Mouse (Mus musculus) heart, postnatal 0 days (tissue): ENCODE results near the gene Grasp. TPM values are rescaled to one million over a fixed set of nuclear protein-coding genes. Genes with fewer than 3 reads are reported as not detected.
A peak's percentile ranks its signal among the peaks of the same experiment; 100 is the strongest.

Experiments
- ATAC-seq: fragments of 200-750 bp; cut with Nextera tagmentation; 2 replicates; pipeline ENCODE4 v1.8.0; 2017; ENCODE audit warnings: low read depth, moderate number of reproducible peaks, moderate library complexity; ENCODE audit not compliant: insufficient read depth
- DNase-seq: peaks from one replicate; pipeline ENCODE4 v3.0.0-alpha.2; 2016; ENCODE audit warnings: low spot score
- H3K27ac ChIP-seq: fragments of 300-500 bp; sonication (generic); 2 replicates; pipeline ENCODE4 v1.5.1; 2014; ENCODE audit warnings: low read depth, mild to moderate bottlenecking
- H3K27me3 ChIP-seq: fragments of 300-500 bp; sonication (generic); 2 replicates; pipeline ENCODE4 v1.6.1; 2014; ENCODE audit warnings: low read length, mixed read lengths; ENCODE audit not compliant: control insufficient read depth, insufficient read depth
- H3K36me3 ChIP-seq: fragments of 300-500 bp; sonication (generic); replicated peaks from 2 replicates; pipeline ENCODE4 v1.6.1; 2014; ENCODE audit warnings: low read length, mixed read lengths; ENCODE audit not compliant: control insufficient read depth, insufficient read depth
- H3K4me1 ChIP-seq: fragments of 300-500 bp; sonication (generic); 2 replicates; pipeline ENCODE4 v1.6.1; 2014; ENCODE audit warnings: antibody characterized with exemption; ENCODE audit not compliant: control insufficient read depth, insufficient read depth
- H3K4me2 ChIP-seq: fragments of 300-500 bp; sonication (generic); 2 replicates; pipeline ENCODE4 v1.6.1; 2014; ENCODE audit warnings: low read depth, mild to moderate bottlenecking, low read length, moderate library complexity
- H3K4me3 ChIP-seq: fragments of 300-500 bp; sonication (generic); 2 replicates; pipeline ENCODE4 v1.5.1; 2014; ENCODE audit warnings: low read depth, low read length
- H3K9ac ChIP-seq: fragments of 300-500 bp; sonication (generic); replicated peaks from 2 replicates; pipeline ENCODE4 v1.6.1; 2014; ENCODE audit warnings: low read depth, low read length, mixed read lengths
- H3K9me3 ChIP-seq: fragments of 300-500 bp; sonication (generic); replicated peaks from 2 replicates; pipeline ENCODE4 v1.6.1; 2016; ENCODE audit warnings: low read length; ENCODE audit not compliant: control insufficient read depth
- CTCF ChIP-seq: IDR thresholded peaks from 2 replicates; pipeline ENCODE4 v1.5.1; 2016; ENCODE audit warnings: antibody characterized with exemption, control low read depth, low read depth
- EP300 ChIP-seq: IDR thresholded peaks from 2 replicates; pipeline ENCODE4 v1.6.1; 2016; ENCODE audit warnings: antibody characterized with exemption, low read depth
- WGBS: fragments of 180-500 bp; shearing (Covaris S2); extraction: QIAGEN DNeasy Blood & Tissue Kit; methylation state at CpG from one replicate; pipeline ENCODE4 v1.1.7; 2014; 5-methylcytosine and 5-hydroxymethylcytosine counted together
- polyA plus RNA-seq: library from polyadenylated mRNA; unstranded; fragments of >200 nt; fragmentation: Nextera tagmentation; extraction: Ambion mirVana; gene quantifications from 2 replicates; pipeline ENCODE4 v1.2.1, GENCODE M21; 2015
- total RNA-seq: library from RNA; depleted of rRNA; stranded (reverse); fragments of >200 nt; gene quantifications from 2 replicates; pipeline ENCODE4 v1.2.3, GENCODE M21; 2014; ENCODE audit warnings: low replicate concordance

The Grasp gene
- total and polyA plus RNA-seq, 2 experiments from 2014 or later = 2.3 to 8.0 TPM

GRCm38 (mm10) chr15:101230995-101231647 is 7.1 kb downstream of the Grasp start:
- Histone ChIP-seq H3K4me1 (peaks cover 14% of the 10 kb centered on the region), H3K4me3 (peak overlapping the region; percentile 23; the same call in 1 of the 2 replicates), H3K27me3 (no peaks in the 10 kb centered on the region), H3K9ac (no peak overlapping the region), H3K36me3 (peaks cover 31% of the 10 kb centered on the region), H3K9me3 (no peaks in the 10 kb centered on the region), H3K27ac (no peak overlapping the region), H3K4me2 (peak overlapping the region; percentile 42)
- TF ChIP-seq CTCF = peak; percentile 41; the same call in 1 of the 2 replicates
- no peak for TF ChIP-seq EP300
- no peak for DNase-seq
- ATAC-seq = no peak
- WGBS = 79% methylated on average over 23 of the region's 23 CpGs

GRCm38 (mm10) chr15:101231648-101232180 is 7.7 kb downstream of the Grasp start:
- 52% methylated on average over 54 of the region's 56 CpGs for WGBS
- Histone ChIP-seq H3K9me3 (no peaks in the 10 kb centered on the region), H3K27ac (no peak overlapping the region)

GRCm38 (mm10) chr15:101232607-101233006 is 8.6 kb downstream of the Grasp start:
- no peak for TF ChIP-seq EP300
- no peak for TF ChIP-seq CTCF
- Histone ChIP-seq H3K36me3 (peaks cover 31% of the 10 kb centered on the region), H3K4me3 (no peak overlapping the region), H3K27me3 (no peaks in the 10 kb centered on the region), H3K27ac (no peak overlapping the region), H3K4me2 (no peak overlapping the region), H3K9me3 (no peaks in the 10 kb centered on the region), H3K9ac (no peak overlapping the region), H3K4me1 (peaks cover 15% of the 10 kb centered on the region)
- ATAC-seq (no peak), DNase-seq (no peak)
- WGBS = 78% methylated on average over 4 of the region's 4 CpGs

More at GRCm38 (mm10) chr15:101231648-101232180, 7.7 kb downstream of the Grasp start:
- DNase-seq (no peak), ATAC-seq (no peak)
- peaks cover 15% of the 10 kb centered on the region for H3K4me1 ChIP-seq
- peaks cover 31% of the 10 kb centered on the region for H3K36me3 ChIP-seq
- H3K4me3 ChIP-seq = peak overlapping the region; percentile 23; the same call in 1 of the 2 replicates
- TF ChIP-seq CTCF (no peak), EP300 (no peak)
- peak overlapping the region; percentile 42 for H3K4me2 ChIP-seq
- no peaks in the 10 kb centered on the region for H3K27me3 ChIP-seq
- no peak overlapping the region for H3K9ac ChIP-seq

- Histone ChIP-seq H3K27ac (no peak overlapping the region), H3K4me1 (peaks cover 15% of the 10 kb centered on the region), H3K4me2 (no peak overlapping the region)
Observed at GRCm38 (mm10) chr15:101233183-101233582, 9.2 kb downstream of the Grasp start.

GRCm38 (mm10) chr15:101233641-101234275 is 9.8 kb downstream of the Grasp start:
- no peak for DNase-seq
- ATAC-seq = no peak
- Histone ChIP-seq H3K27me3 (no peaks in the 10 kb centered on the region), H3K4me3 (no peak overlapping the region), H3K4me1 (peaks cover 13% of the 10 kb centered on the region), H3K9me3 (no peaks in the 10 kb centered on the region), H3K4me2 (no peak overlapping the region), H3K27ac (no peak overlapping the region), H3K9ac (no peak overlapping the region), H3K36me3 (peaks cover 31% of the 10 kb centered on the region)
- TF ChIP-seq EP300 = no peak
- TF ChIP-seq CTCF = no peak
- 44% methylated on average over 11 of the region's 11 CpGs for WGBS

More at GRCm38 (mm10) chr15:101233183-101233582, 9.2 kb downstream of the Grasp start:
- H3K36me3 ChIP-seq = peaks cover 31% of the 10 kb centered on the region
- WGBS = 79% methylated on average over 3 of the region's 3 CpGs
- H3K9ac ChIP-seq = no peak overlapping the region
- no peak for TF ChIP-seq EP300
- TF ChIP-seq CTCF = no peak
- no peaks in the 10 kb centered on the region for H3K9me3 ChIP-seq
- ATAC-seq (no peak), DNase-seq (no peak)
- no peaks in the 10 kb centered on the region for H3K27me3 ChIP-seq
- no peak overlapping the region for H3K4me3 ChIP-seq
